Mouse (Mus musculus): ENCODE measurements around the gene Camkmt.
A peak's percentile ranks its signal among the peaks of the same experiment; 100 is the strongest.

Gene Camkmt

GRCm38 (mm10) chr17:85090120-85091099, at the start of gene Camkmt, which contains the start of gene Prepl:
TSS of gene Camkmt (plus strand) at chr17:85090552.
TSS of gene Prepl (minus strand) at chr17:85090241.
- peak; percentile 97 to 98 for DNase-seq

GRCm38 (mm10) chr17:85040913-85041312, 49.4 kb upstream of the Camkmt start:
- no peak for DNase-seq

GRCm38 (mm10) chr17:85042419-85042818, 47.9 kb upstream of the Camkmt start:
- DNase-seq, result no peak

- no peak for DNase-seq
These were observed 46.9 kb upstream of the Camkmt start for GRCm38 (mm10) chr17:85043404-85043816.

- DNase-seq, result no peak
These were observed 45.9 kb upstream of the Camkmt start for GRCm38 (mm10) chr17:85044466-85044865.

GRCm38 (mm10) chr17:85045160-85045559, 45.2 kb upstream of the Camkmt start:
- no peak for DNase-seq

- DNase-seq, result no peak
These were observed 42.0 kb upstream of the Camkmt start for GRCm38 (mm10) chr17:85048379-85048778.

GRCm38 (mm10) chr17:85058276-85058675, 32.1 kb upstream of the Camkmt start:
- no peak for DNase-seq

GRCm38 (mm10) chr17:85059136-85059535, 31.2 kb upstream of the Camkmt start:
- DNase-seq, result no peak

GRCm38 (mm10) chr17:85063560-85063959, 26.8 kb upstream of the Camkmt start:
- no peak for DNase-seq

- DNase-seq, result no peak
These were observed 23.0 kb upstream of the Camkmt start for GRCm38 (mm10) chr17:85067331-85067730.

GRCm38 (mm10) chr17:85070658-85071057, 19.7 kb upstream of the Camkmt start:
- DNase-seq, result no peak

- DNase-seq, result no peak
These were observed 19.1 kb upstream of the Camkmt start for GRCm38 (mm10) chr17:85071088-85071775.

- no peak for DNase-seq
These were observed 18.0 kb upstream of the Camkmt start for GRCm38 (mm10) chr17:85072383-85072782.

- no peak for DNase-seq
These were observed 17.1 kb upstream of the Camkmt start for GRCm38 (mm10) chr17:85073214-85073613.

GRCm38 (mm10) chr17:85074083-85074482, 16.3 kb upstream of the Camkmt start:
- no peak for DNase-seq

GRCm38 (mm10) chr17:85079276-85079675, 11.1 kb upstream of the Camkmt start:
- no peak for DNase-seq

GRCm38 (mm10) chr17:85080781-85081180, 9.6 kb upstream of the Camkmt start:
- no peak for DNase-seq

- no peak for DNase-seq
These were observed 5.0 kb upstream of the Camkmt start for GRCm38 (mm10) chr17:85085335-85085734.

GRCm38 (mm10) chr17:85086501-85086900, 3.9 kb upstream of the Camkmt start:
- no peak for DNase-seq

GRCm38 (mm10) chr17:85087591-85087990, 2.8 kb upstream of the Camkmt start:
- no peak for DNase-seq

GRCm38 (mm10) chr17:85088401-85088800, 2.0 kb upstream of the Camkmt start:
- no peak for DNase-seq

- DNase-seq, result peak in 1 of 2 experiments; percentile 8
These were observed 1.3 kb upstream of the Camkmt start for GRCm38 (mm10) chr17:85089011-85089410.

- DNase-seq, result no peak
These were observed 731 bp upstream of the Camkmt start for GRCm38 (mm10) chr17:85089621-85090020.
